Mouse (Mus musculus): ENCODE measurements around the gene Defa17. TPM values are rescaled to one million over a fixed set of nuclear protein-coding genes. Genes with fewer than 3 reads are reported as not detected.
"Not testable (repeated sequence)": the region's sequence is repeated elsewhere in the genome, so short reads cannot be mapped to it uniquely, and the experiment has no call there.

The Defa17 gene
- not detected for total RNA-seq (2021)
- long read RNA-seq, experiment 1, result 0 reads
- long read RNA-seq, experiment 2, result 0 reads

DNA sequence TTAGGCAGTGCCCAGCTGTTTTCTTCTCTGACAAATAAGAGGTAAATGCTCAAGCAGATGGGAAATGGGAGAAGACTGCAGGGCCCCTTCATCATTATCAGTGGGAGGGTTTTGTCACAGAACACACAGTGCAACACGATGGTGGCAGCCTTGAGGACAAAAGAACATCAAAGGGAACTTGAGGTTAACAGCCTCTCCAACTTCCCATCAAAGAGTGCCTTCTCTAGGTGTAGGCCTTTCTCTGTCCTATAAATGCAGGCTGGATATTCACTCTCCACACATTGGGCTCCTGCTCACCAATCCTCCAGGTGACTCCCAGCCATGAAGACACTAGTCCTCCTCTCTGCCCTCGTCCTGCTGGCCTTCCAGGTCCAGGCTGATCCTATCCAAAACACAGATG lies at the start of gene Defa17:
Gene Defa17, plus strand, starts transcription at position 301 of the 400 bp plus-strand sequence.
- DNase-seq, result not testable (repeated sequence)

DNA sequence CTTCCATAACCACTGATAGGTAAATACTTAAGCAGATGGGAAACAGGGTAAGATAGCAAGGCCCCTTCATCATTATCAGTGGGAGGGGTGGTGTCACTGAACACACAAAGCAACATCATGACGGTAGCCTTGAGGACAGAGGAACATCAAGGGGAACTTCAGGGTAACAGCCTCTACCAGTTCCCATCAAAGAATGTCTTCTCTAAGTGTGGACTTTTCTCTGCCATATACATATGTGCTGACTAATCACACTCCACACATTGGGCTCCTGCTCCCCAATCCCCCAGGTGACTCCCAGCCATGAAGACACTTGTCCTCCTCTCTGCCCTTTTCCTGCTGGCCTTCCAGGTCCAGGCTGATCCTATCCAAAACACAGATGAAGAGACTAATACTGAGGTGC lies 37.7 kb upstream of the Defa17 start, which contains the start of gene Defa26:
Gene Defa26, plus strand, starts transcription at position 301 of the 400 bp plus-strand sequence.
- DNase-seq, result not testable (repeated sequence)

DNA sequence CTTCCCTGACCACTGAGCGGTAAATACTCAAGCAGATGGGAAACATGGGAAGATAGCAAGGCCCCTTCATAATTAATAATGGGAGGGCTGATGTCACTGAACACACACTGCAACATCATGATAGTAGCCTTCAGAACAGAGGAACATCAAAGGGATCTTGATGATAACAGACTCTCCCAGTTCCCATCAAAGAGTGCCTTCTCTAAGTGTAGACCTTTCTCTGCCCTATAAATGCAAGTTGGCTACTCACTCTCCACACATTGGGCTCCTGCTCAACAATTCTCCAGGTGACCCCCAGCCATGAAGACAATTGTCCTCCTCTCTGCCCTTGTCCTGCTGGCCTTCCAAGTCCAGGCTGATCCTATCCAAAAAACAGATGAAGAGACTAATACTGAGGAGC lies 9.9 kb downstream of the Defa17 start, which contains the start of gene Defa34:
Gene Defa34, plus strand, starts transcription at position 301 of the 400 bp plus-strand sequence.
- DNase-seq, result not testable (repeated sequence)

DNA sequence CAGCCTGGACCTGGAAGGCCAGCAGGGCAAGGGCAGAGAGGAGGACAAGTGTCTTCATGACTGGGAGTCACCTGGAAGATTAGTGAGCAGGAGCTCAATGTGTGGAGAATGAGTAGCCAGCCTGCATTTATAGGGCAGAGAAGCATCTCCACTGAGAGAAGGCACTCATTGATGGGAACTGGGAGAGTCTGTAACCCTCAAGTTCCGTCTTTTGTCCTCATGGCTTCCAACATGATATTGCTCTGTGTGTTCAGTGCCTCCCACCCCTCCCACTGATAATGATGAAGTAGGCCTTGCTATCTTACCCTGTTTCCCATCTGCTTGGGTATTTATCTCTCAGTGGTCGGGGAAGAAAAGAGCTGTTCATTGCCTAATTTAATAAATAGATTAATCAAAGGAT lies 48.0 kb downstream of the Defa17 start, which contains the start of gene AY761184:
Gene AY761184, minus strand, starts transcription at position 101 of the 400 bp plus-strand sequence.
- DNase-seq, result not testable (repeated sequence)

Other genes with a start within 250 kb of the Defa17 start
- gene Defa36, start 228.4 kb upstream of the Defa17 start, total RNA-seq (2021), result not detected
- not detected for gene Gm7849, start 199.2 kb upstream of the Defa17 start, total RNA-seq (2021)
- not detected for gene Defa20, start 146.5 kb upstream of the Defa17 start, total RNA-seq (2021)
- gene Defa32, start 126.7 kb upstream of the Defa17 start, total RNA-seq (2021), result not detected
- not detected for gene Defa37, start 90.4 kb upstream of the Defa17 start, total RNA-seq (2021)
- not detected for gene Defa28, start 72.8 kb upstream of the Defa17 start, total RNA-seq (2021)
- not detected for gene Gm7861, start 61.3 kb upstream of the Defa17 start, total RNA-seq (2021)
- not detected for gene Defa26, start 37.6 kb upstream of the Defa17 start, total RNA-seq (2021)
- gene Defa34, start 10.0 kb downstream of the Defa17 start, total RNA-seq (2021), result not detected
- gene AY761184, start 47.9 kb downstream of the Defa17 start, total RNA-seq (2021), result not detected
- not detected for gene Defa24, start 78.7 kb downstream of the Defa17 start, total RNA-seq (2021)
- gene Defb50, start 167.8 kb downstream of the Defa17 start, total RNA-seq (2021), result not detected
- gene Defb2, start 184.1 kb downstream of the Defa17 start, total RNA-seq (2021), result not detected
- gene Defb10, start 203.1 kb downstream of the Defa17 start, total RNA-seq (2021), result not detected
- not detected for gene Defb9, start 229.6 kb downstream of the Defa17 start, total RNA-seq (2021)